Mouse (Mus musculus) cerebral cortex, adult 2 months (tissue): ENCODE measurements around the gene Rbks.

ENCODE experiments used
- WGBS: fragments of 180-500 bp; shearing (Covaris S2); methylation state at CpG from one replicate; pipeline ENCODE4 v1.1.7; 2018; 5-methylcytosine and 5-hydroxymethylcytosine counted together

Gene Rbks

DNA sequence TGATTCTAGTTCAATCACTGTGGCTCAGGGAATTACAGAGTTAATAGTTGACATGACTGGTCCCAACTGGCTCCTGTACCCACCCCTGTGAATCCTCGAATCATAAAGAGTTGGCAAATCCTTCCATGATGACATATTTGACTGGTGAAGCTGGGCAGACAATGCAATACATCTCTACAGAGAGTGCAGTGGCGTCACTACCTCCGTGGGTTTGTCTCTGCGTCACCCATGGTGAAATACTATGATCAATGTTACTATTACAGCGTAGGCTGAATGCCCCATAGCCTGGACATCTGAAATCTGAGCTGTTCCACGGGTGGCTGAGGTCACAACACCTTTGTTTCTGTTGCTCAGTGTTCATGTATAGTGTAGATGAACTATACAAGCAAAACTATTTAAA is 116.2 kb downstream of the Rbks start:
- 79% methylated on average over 6 of the region's 6 CpGs for WGBS

GRCm38 (mm10) chr5:31576539-31576975 is 120.9 kb downstream of the Rbks start:
- 35% methylated on average over 7 of the region's 7 CpGs for WGBS
